ENCODE assay signal across 8 mouse cellular contexts in genomic region chr2:128967661-128968441, GRCm38 (mm10). TPM values are rescaled to one million over a fixed set of nuclear protein-coding genes. Genes with fewer than 3 reads are reported as not detected.
A peak's percentile ranks its signal among the peaks of the same experiment; 100 is the strongest.
DNase-seq lines count a peak whose midpoint lies in the region; ATAC-seq and TF ChIP-seq lines count a peak whose summit lies in the region.

TSS of gene Gm10762 (minus strand) at chr2:128967725.

- no peaks in the 10 kb centered on the region for H3K9me3 ChIP-seq in hindbrain, embryonic 15.5 days

- H3K36me3 ChIP-seq in hindbrain, embryonic 15.5 days: no peaks in the 10 kb centered on the region

- TF ChIP-seq CTCF in left cerebral cortex, adult 2 months (IDR thresholded peaks at IDR 0.05): no peak

- peak within 1 kb of the TSS; percentile 70 for H3K4me3 ChIP-seq in hindbrain, embryonic 15.5 days
- H3K4me3 ChIP-seq in left cerebral cortex, adult 2 months: peak within 1 kb of the TSS; percentile 97

- intact Hi-C loops in left cerebral cortex, adult 2 months (cut with DNase I): loop anchor here (2.0 to 5.0 kb wide), 2 partner anchors 23 to 99 kb away; partner anchors contain the start of genes Ttl and Zc3h8

- peak; percentile 92 for DNase-seq in R1 (ENCODE audit: low read depth, low spot score)
- peak; percentile 85 to 86 for DNase-seq in cerebellum, postnatal 25 days
- peak; percentile 55 to 66 for DNase-seq in frontal cortex, postnatal 36 days (ENCODE audit: low spot score in 2 of 2)
- DNase-seq in left cerebral cortex, adult 2 months (ENCODE audit: extremely low spot score in 1 of 2, low spot score in 2 of 2): peak; percentile 64 to 70
- peak; percentile 70 for DNase-seq in right cerebral cortex, adult 18-20 months
- DNase-seq in urinary bladder, postnatal 10 days (ENCODE audit: low spot score): peak; percentile 27

- peak; percentile 69 for ATAC-seq in hindbrain, embryonic 15.5 days (ENCODE audit: low FRiP score, low read depth)
- ATAC-seq in megakaryocyte, adult 5-6 weeks (ENCODE audit: poor library complexity, severe bottlenecking): peak; percentile 59

- peaks cover 15% of the 10 kb centered on the region for H3K4me1 ChIP-seq in hindbrain, embryonic 15.5 days (replicated peaks)

- H3K27me3 ChIP-seq in hindbrain, embryonic 15.5 days: no peaks in the 10 kb centered on the region

- WGBS in hindbrain, embryonic 15.5 days: under 1% methylated on average over 69 of the region's 80 CpGs

- H3K9ac ChIP-seq in hindbrain, embryonic 15.5 days: peak within 1 kb of the TSS; percentile 100

- peak within 1 kb of the TSS; percentile 100 for H3K27ac ChIP-seq in hindbrain, embryonic 15.5 days (replicated peaks)
- H3K27ac ChIP-seq in left cerebral cortex, adult 2 months: peak within 1 kb of the TSS; percentile 100

- peak within 1 kb of the TSS; percentile 61 for H3K4me2 ChIP-seq in hindbrain, embryonic 15.5 days

RNA-seq across cellular contexts. Expression of gene Gm10762, which starts in this region (rescaled TPM):
- 21.8 and 21.9 TPM in 2 replicates for polyA plus RNA-seq in hindbrain, embryonic 15.5 days (2015; fragmentation: Nextera tagmentation; extraction: Ambion mirVana)
- total RNA-seq in left cerebral cortex, adult 2 months (2021): 1 to 10 TPM; 5.0 to 5.4 TPM
- total RNA-seq in megakaryocyte, adult 5-6 weeks (2015): 3.6 and 4.6 TPM in 2 replicates
- total RNA-seq in megakaryocyte, adult 5-6 weeks (2017): 1.1 and 1.7 TPM in 2 replicates

Comparison
In these comparisons a context has a peak if more than half of its experiments do, and no peak if none do; other contexts are left out.
1. Peak in every context shown above with its lines: DNase-seq, ATAC-seq, H3K4me3 ChIP-seq and H3K27ac ChIP-seq.
2. DNase-seq: peak in every context shown above with its lines; median percentile 92 in R1; 86 in cerebellum, postnatal 25 days; 70 in right cerebral cortex, adult 18-20 months; 67 in left cerebral cortex, adult 2 months; 60 in frontal cortex, postnatal 36 days; 27 in urinary bladder, postnatal 10 days.